Mouse (Mus musculus) megakaryocyte, embryonic 14.5 days (primary cell): ENCODE measurements at regions not wholly inside any gene's neighbourhood (a gene's known extent, or its start where the extent isn't known, plus 50 kb on each side); places are given as distances from the start of the nearest gene placed in this dataset.

Source experiments
- H3K27me3 ChIP-seq: replicated peaks from 2 replicates; pipeline ENCODE3; 2012; ENCODE audit warnings: inconsistent platforms
- H3K36me3 ChIP-seq: replicated peaks from 2 replicates; pipeline ENCODE3; 2012; ENCODE audit warnings: low read length, inconsistent platforms, mixed read lengths
- H3K4me1 ChIP-seq: 2 replicates; pipeline ENCODE4 v1.6.1; 2012; ENCODE audit warnings: inconsistent platforms
- H3K4me3 ChIP-seq: replicated peaks from 2 replicates; pipeline ENCODE3; 2012; ENCODE audit warnings: moderate library complexity, mild to moderate bottlenecking, inconsistent platforms
- H3K9me3 ChIP-seq: 2 replicates; pipeline ENCODE4 v1.6.1; 2012; ENCODE audit warnings: inconsistent platforms
- FLI1 ChIP-seq: IDR thresholded peaks from 2 replicates; pipeline ENCODE4 v1.6.1; 2012; ENCODE audit warnings: low read length, inconsistent platforms, mixed read lengths
- GATA1 ChIP-seq: IDR thresholded peaks from 3 replicates; pipeline ENCODE4 v1.6.1; 2012; ENCODE audit warnings: mixed read lengths, low read length, inconsistent platforms, borderline replicate concordance

- Histone ChIP-seq H3K4me1 (no peaks in the 10 kb centered on the region), H3K27me3 (peaks cover 45% of the 10 kb centered on the region), H3K36me3 (no peaks in the 10 kb centered on the region), H3K9me3 (peaks cover 14% of the 10 kb centered on the region; the same call in 1 of the 2 replicates), H3K4me3 (no peak overlapping the region)
- no peak for TF ChIP-seq FLI1
- TF ChIP-seq GATA1: no peak
Measured at GRCm38 (mm10) chr11:79881812-79882211, 80.4 kb downstream of the Utp6 start.

GRCm38 (mm10) chr11:79878091-79878490 lies 84.1 kb downstream of the Utp6 start:
- Histone ChIP-seq H3K27me3 (peaks cover 35% of the 10 kb centered on the region), H3K9me3 (peaks cover 3% of the 10 kb centered on the region; the same call in 1 of the 2 replicates), H3K4me1 (no peaks in the 10 kb centered on the region), H3K36me3 (no peaks in the 10 kb centered on the region), H3K4me3 (no peak overlapping the region)
- TF ChIP-seq FLI1 (no peak), GATA1 (no peak)

- Histone ChIP-seq H3K4me1 (no peaks in the 10 kb centered on the region), H3K27me3 (peaks cover 33% of the 10 kb centered on the region), H3K9me3 (no peaks in the 10 kb centered on the region), H3K36me3 (no peaks in the 10 kb centered on the region), H3K4me3 (no peak overlapping the region)
- TF ChIP-seq FLI1 (no peak), GATA1 (no peak)
Measured at GRCm38 (mm10) chr11:79877184-79877745, 84.9 kb downstream of the Utp6 start.

- Histone ChIP-seq H3K4me3 (no peak overlapping the region), H3K36me3 (no peaks in the 10 kb centered on the region), H3K9me3 (no peaks in the 10 kb centered on the region), H3K4me1 (peaks cover 10% of the 10 kb centered on the region), H3K27me3 (peaks cover 46% of the 10 kb centered on the region)
- no peak for TF ChIP-seq FLI1
- no peak for TF ChIP-seq GATA1
Measured at GRCm38 (mm10) chr11:79871783-79872628, 90.2 kb downstream of the Utp6 start.

- Histone ChIP-seq H3K9me3 (no peaks in the 10 kb centered on the region), H3K4me3 (no peak overlapping the region), H3K4me1 (peaks cover 10% of the 10 kb centered on the region), H3K36me3 (no peaks in the 10 kb centered on the region), H3K27me3 (peaks cover 53% of the 10 kb centered on the region)
- TF ChIP-seq GATA1 (no peak), FLI1 (no peak)
Measured at GRCm38 (mm10) chr11:79870189-79870588, 92.0 kb downstream of the Utp6 start.

GRCm38 (mm10) chr11:79869009-79869408 lies 93.2 kb downstream of the Utp6 start:
- no peak for TF ChIP-seq FLI1
- TF ChIP-seq GATA1: no peak
- peaks cover 60% of the 10 kb centered on the region for H3K27me3 ChIP-seq
- no peaks in the 10 kb centered on the region for H3K36me3 ChIP-seq
- peaks cover 10% of the 10 kb centered on the region for H3K4me1 ChIP-seq
- no peaks in the 10 kb centered on the region for H3K9me3 ChIP-seq
- no peak overlapping the region for H3K4me3 ChIP-seq

- TF ChIP-seq GATA1: no peak
- TF ChIP-seq FLI1: no peak
- Histone ChIP-seq H3K36me3 (no peaks in the 10 kb centered on the region), H3K4me1 (peaks cover 1% of the 10 kb centered on the region; the same call in 1 of the 2 replicates), H3K9me3 (peaks cover 11% of the 10 kb centered on the region), H3K27me3 (peaks cover 67% of the 10 kb centered on the region), H3K4me3 (no peak overlapping the region)
Measured at GRCm38 (mm10) chr11:79864836-79865235, 97.4 kb downstream of the Utp6 start.

- Histone ChIP-seq H3K36me3 (no peaks in the 10 kb centered on the region), H3K4me1 (no peaks in the 10 kb centered on the region), H3K9me3 (peaks cover 11% of the 10 kb centered on the region), H3K4me3 (no peak overlapping the region), H3K27me3 (peaks cover 71% of the 10 kb centered on the region)
- TF ChIP-seq GATA1 (no peak), FLI1 (no peak)
Measured at GRCm38 (mm10) chr11:79863487-79864175, 98.6 kb downstream of the Utp6 start.

- H3K4me3 ChIP-seq: no peak overlapping the region
- no peak for TF ChIP-seq FLI1
- TF ChIP-seq GATA1: no peak
- H3K36me3 ChIP-seq: no peaks in the 10 kb centered on the region
- peaks cover 65% of the 10 kb centered on the region for H3K27me3 ChIP-seq
- H3K9me3 ChIP-seq: peaks cover 17% of the 10 kb centered on the region
- no peaks in the 10 kb centered on the region for H3K4me1 ChIP-seq
Measured at GRCm38 (mm10) chr11:79860611-79861067, 101.6 kb downstream of the Utp6 start.
